Mouse (Mus musculus): Measurements from ENCODE around the gene 2510039O18Rik.

DNA sequence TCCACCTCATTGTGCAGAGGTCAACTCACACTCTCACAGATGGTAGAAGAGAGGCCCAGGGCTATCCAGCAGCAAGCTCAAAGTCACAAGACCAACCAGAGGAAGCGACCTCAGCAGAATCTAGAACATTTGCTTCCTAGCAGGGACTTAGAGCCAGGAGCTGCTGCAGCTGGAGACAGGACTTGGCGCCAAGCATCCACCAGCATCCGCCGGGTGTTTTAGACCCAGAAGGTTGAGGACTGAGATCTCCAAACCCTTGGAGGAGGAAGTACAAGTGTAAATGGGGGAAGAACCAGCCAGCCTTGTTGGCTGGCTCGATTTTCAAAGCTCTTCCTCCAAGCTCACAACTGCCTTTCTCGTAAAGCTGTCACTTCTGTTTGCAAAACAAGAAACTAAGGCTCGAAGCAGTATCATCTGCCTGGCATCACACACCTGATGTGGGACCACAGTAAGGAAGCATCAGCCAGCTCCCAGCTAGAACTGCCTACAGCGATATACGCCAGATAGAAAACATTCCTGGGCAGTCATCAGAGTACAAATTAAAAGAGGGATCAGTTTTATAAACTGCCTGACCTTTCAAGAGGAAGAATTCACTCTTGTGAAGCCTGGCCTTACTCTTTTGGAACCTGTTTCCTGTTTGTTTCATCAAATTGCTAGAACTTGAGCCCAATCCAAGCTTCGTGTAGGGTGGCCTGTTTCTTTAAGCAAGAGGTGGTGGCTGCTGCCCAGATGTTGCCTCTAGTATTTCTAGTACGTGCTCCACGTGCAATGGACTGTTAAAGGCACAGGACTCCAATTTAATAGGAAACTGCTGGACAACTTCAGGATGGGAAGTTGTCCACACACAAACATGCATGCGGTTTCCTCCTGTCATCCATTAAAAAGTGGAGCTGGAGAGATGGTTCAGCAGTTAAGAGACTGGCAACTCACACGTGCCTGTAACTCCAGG lies 2.3 kb upstream of the 2510039O18Rik start:
- TF ChIP-seq POLR2A (IDR thresholded peaks at IDR 0.05; ENCODE audit: borderline replicate concordance, extremely low read depth, insufficient read depth, insufficient read length, poor library complexity, severe bottlenecking) (no peak), CTCF (IDR thresholded peaks at IDR 0.05; ENCODE audit: borderline replicate concordance, extremely low read depth, insufficient read depth, insufficient read length) (no peak)

Data from brain, embryonic 14.5 days (tissue).